Mouse (Mus musculus) liver, embryonic 14.5 days (tissue): ENCODE data around the gene Depdc5. TPM values are rescaled to one million over a fixed set of nuclear protein-coding genes. Genes with fewer than 3 reads are reported as not detected.

Experiments
- ATAC-seq: fragments of 200-750 bp; cut with Nextera tagmentation; 2 replicates; pipeline ENCODE4 v1.8.0; 2017; ENCODE audit warnings: moderate number of reproducible peaks, mild to moderate bottlenecking, moderate library complexity; ENCODE audit not compliant: insufficient read depth
- DNase-seq, 3 experiments: peaks; one replicate each; pipeline ENCODE4 v3.0.0-alpha.2; 2012 to 2013; ENCODE audit warnings: low read depth in 3 of 3, low spot score in 3 of 3
- H3K27ac ChIP-seq: fragments of 300-500 bp; sonication (generic); 2 replicates; pipeline ENCODE4 v1.5.1; 2014; ENCODE audit warnings: moderate library complexity, mild to moderate bottlenecking, control low read depth, inconsistent platforms
- H3K27me3 ChIP-seq: fragments of 300-500 bp; sonication (generic); 2 replicates; pipeline ENCODE4 v1.6.1; 2014; ENCODE audit warnings: mild to moderate bottlenecking, low read length, moderate library complexity; ENCODE audit not compliant: control insufficient read depth, insufficient read depth
- H3K36me3 ChIP-seq: fragments of 300-500 bp; sonication (generic); replicated peaks from 2 replicates; pipeline ENCODE4 v1.6.1; 2014; ENCODE audit warnings: low read depth; ENCODE audit not compliant: control insufficient read depth, insufficient read depth
- H3K4me1 ChIP-seq, 2 experiments: fragments of 200-500 bp in 1 of 2; fragments of 300-500 bp in 1 of 2; sonication (generic) in 1 of 2; replicated peaks; 2 replicates each; pipeline ENCODE4 v1.6.1; 2012 to 2014; ENCODE audit warnings: antibody characterized with exemption in 1 of 2, inconsistent platforms in 1 of 2, low read length in 1 of 2; ENCODE audit not compliant: control insufficient read depth in 2 of 2, insufficient read depth in 2 of 2
- H3K4me2 ChIP-seq: fragments of 300-500 bp; sonication (generic); 2 replicates; pipeline ENCODE4 v1.6.1; 2014; ENCODE audit warnings: low read depth, mild to moderate bottlenecking, control low read depth, moderate library complexity
- H3K4me3 ChIP-seq, 2 experiments: fragments of 200-500 bp in 1 of 2; fragments of 300-500 bp in 1 of 2; sonication (generic) in 1 of 2; 2 replicates each; pipeline ENCODE4 v1.5.1; 2012 to 2014; ENCODE audit warnings: low read depth in 2 of 2, low read length in 2 of 2, mild to moderate bottlenecking in 2 of 2, control low read depth in 1 of 2, inconsistent platforms in 1 of 2, moderate library complexity in 1 of 2; ENCODE audit not compliant: insufficient read depth in 1 of 2
- H3K9ac ChIP-seq: fragments of 300-500 bp; sonication (generic); replicated peaks from 2 replicates; pipeline ENCODE4 v1.6.1; 2014; ENCODE audit warnings: mild to moderate bottlenecking, control low read depth, moderate library complexity
- H3K9me3 ChIP-seq: fragments of 300-500 bp; sonication (generic); 2 replicates; pipeline ENCODE4 v1.6.1; 2016; ENCODE audit warnings: low read length, mixed read lengths; ENCODE audit not compliant: control insufficient read depth
- CTCF ChIP-seq: IDR thresholded peaks from 2 replicates; pipeline ENCODE4 v1.5.1; 2016; ENCODE audit warnings: antibody characterized with exemption, low read depth, control low read depth
- EP300 ChIP-seq: IDR thresholded peaks from 2 replicates; pipeline ENCODE4 v1.6.1; 2016; ENCODE audit warnings: antibody characterized with exemption, low read depth
- WGBS: fragments of 180-500 bp; shearing (Covaris S2); extraction: QIAGEN DNeasy Blood & Tissue Kit; methylation state at CpG from one replicate; pipeline ENCODE4 v1.1.7; 2014; ENCODE audit not compliant: insufficient replicate concordance; 5-methylcytosine and 5-hydroxymethylcytosine counted together
- polyA plus RNA-seq, 2 experiments: library from polyadenylated mRNA; depleted of rRNA in 1 of 2; stranded (reverse) in 1 of 2; unstranded in 1 of 2; fragments of >200 nt; fragmentation: Nextera tagmentation in 1 of 2; extraction: Ambion mirVana in 1 of 2; gene quantifications; 2 replicates each; pipeline versions ENCODE4 v1.2.1 to v1.2.3; 2012 to 2014

Gene Depdc5
- polyA plus RNA-seq, 2 experiments: 7.3 to 7.5 TPM

- Histone ChIP-seq H3K9me3 (no peaks in the 10 kb centered on the region), H3K4me1 (no peaks in the 10 kb centered on the region), H3K27me3 (no peaks in the 10 kb centered on the region), H3K27ac (no peak overlapping the region), H3K4me3 (no peak overlapping the region), H3K36me3 (no peaks in the 10 kb centered on the region), H3K4me2 (no peak overlapping the region), H3K9ac (no peak overlapping the region)
- ATAC-seq: no peak
- TF ChIP-seq EP300 (no peak), CTCF (no peak)
- WGBS: 59% methylated on average over 4 of the region's 4 CpGs
- no peak for DNase-seq
Observed at GRCm38 (mm10) chr5:32995756-32996155, 132.3 kb downstream of the Depdc5 start.

GRCm38 (mm10) chr5:32996560-32996959, 133.1 kb downstream of the Depdc5 start:
- WGBS: 64% methylated on average over 1 of the region's 1 CpGs
- no peak for ATAC-seq

GRCm38 (mm10) chr5:32997686-32998085, 134.2 kb downstream of the Depdc5 start:
- no peak overlapping the region for H3K4me3 ChIP-seq
- no peaks in the 10 kb centered on the region for H3K4me1 ChIP-seq
- no peaks in the 10 kb centered on the region for H3K27me3 ChIP-seq
- no peak for TF ChIP-seq EP300
- H3K4me2 ChIP-seq: no peak overlapping the region
- 6% methylated on average over 4 of the region's 4 CpGs for WGBS
- no peak overlapping the region for H3K9ac ChIP-seq
- no peaks in the 10 kb centered on the region for H3K9me3 ChIP-seq
- no peak for DNase-seq
- no peak for ATAC-seq
- no peaks in the 10 kb centered on the region for H3K36me3 ChIP-seq
- H3K27ac ChIP-seq: no peak overlapping the region

More at GRCm38 (mm10) chr5:32996560-32996959, 133.1 kb downstream of the Depdc5 start:
- no peak for TF ChIP-seq CTCF
- TF ChIP-seq EP300: no peak
- Histone ChIP-seq H3K4me1 (no peaks in the 10 kb centered on the region), H3K9ac (no peak overlapping the region), H3K9me3 (no peaks in the 10 kb centered on the region), H3K36me3 (no peaks in the 10 kb centered on the region), H3K27me3 (no peaks in the 10 kb centered on the region), H3K4me3 (no peak overlapping the region), H3K27ac (no peak overlapping the region), H3K4me2 (no peak overlapping the region)
- no peak for DNase-seq

- no peak overlapping the region for H3K27ac ChIP-seq
- ATAC-seq (no peak), DNase-seq (no peak)
- H3K27me3 ChIP-seq: no peaks in the 10 kb centered on the region
- TF ChIP-seq EP300: no peak
- TF ChIP-seq CTCF: no peak
- H3K9me3 ChIP-seq: no peaks in the 10 kb centered on the region
- no peak overlapping the region for H3K9ac ChIP-seq
- no peaks in the 10 kb centered on the region for H3K36me3 ChIP-seq
- no peak overlapping the region for H3K4me3 ChIP-seq
- peaks cover 0 to 2% of the 10 kb centered on the region in 2 experiments; a peak in 2 of 4 replicates for H3K4me1 ChIP-seq
- no peak overlapping the region for H3K4me2 ChIP-seq
- WGBS: 65% methylated on average over 4 of the region's 4 CpGs
Observed at GRCm38 (mm10) chr5:32998783-32999182, 135.3 kb downstream of the Depdc5 start.

GRCm38 (mm10) chr5:33001111-33001510, 137.6 kb downstream of the Depdc5 start:
- H3K36me3 ChIP-seq: no peaks in the 10 kb centered on the region
- H3K4me2 ChIP-seq: no peak overlapping the region
- WGBS: 58% methylated on average over 5 of the region's 5 CpGs

More at GRCm38 (mm10) chr5:33001111-33001510, 137.6 kb downstream of the Depdc5 start:
- Histone ChIP-seq H3K4me3 (no peak overlapping the region), H3K27ac (no peak overlapping the region), H3K4me1 (peaks cover 0 to 2% of the 10 kb centered on the region in 2 experiments; a peak in 2 of 4 replicates), H3K9me3 (no peaks in the 10 kb centered on the region), H3K9ac (no peak overlapping the region), H3K27me3 (no peaks in the 10 kb centered on the region)
- no peak for TF ChIP-seq EP300
- TF ChIP-seq CTCF: no peak
- no peak for ATAC-seq
- no peak for DNase-seq
